Mouse (Mus musculus) Muller cell, postnatal 12 days (primary cell): ENCODE data around the gene Eif4a3.
A peak's percentile ranks its signal among the peaks of the same experiment; 100 is the strongest.
"Not testable (repeated sequence)": the region's sequence is repeated elsewhere in the genome, so short reads cannot be mapped to it uniquely, and the experiment has no call there.

Experiments
- DNase-seq: peaks from one replicate; pipeline ENCODE4 v3.0.0-alpha.2; 2015; ENCODE audit errors: inconsistent ontology term

Eif4a3 gene

DNA sequence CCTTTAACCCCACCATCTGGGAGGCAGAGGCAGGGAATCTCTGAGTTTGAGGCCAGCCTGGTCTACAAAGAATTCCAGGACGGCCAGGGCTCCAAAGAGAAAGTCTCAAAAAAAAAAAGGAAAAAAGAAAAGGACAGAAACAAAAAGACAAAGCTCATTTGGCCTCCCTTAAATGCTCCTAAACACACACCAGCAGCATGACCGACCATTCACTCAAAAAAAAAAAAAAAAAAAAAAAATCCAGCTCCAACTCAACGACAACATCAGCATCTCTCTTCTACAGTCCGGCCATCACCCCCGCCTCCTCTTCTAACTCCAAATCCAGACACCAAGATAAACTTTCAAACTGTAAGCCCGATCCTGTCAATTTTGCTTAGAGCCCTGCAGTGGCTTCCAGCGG, 972 bp downstream of the Eif4a3 start:
- DNase-seq, result peak; percentile 14

DNA sequence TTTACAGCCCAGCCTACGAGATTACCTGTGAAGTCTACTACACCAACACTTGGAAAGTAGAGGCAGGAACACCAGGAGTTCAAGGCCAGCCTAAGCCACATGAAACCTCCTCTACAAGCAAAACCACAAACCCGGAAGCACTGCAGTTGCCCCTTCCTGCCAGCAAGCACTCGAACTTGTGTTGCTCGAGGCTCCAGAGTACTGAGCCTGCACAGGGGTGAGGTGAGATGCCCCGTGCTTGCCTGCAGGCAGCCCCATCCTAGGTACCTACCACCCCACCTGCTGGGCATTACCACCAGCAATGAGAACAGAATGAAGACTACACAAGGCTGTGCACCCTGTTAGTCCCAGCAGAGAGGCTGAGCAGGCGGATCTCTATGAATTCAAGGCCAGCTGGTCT, 1.9 kb downstream of the Eif4a3 start:
- DNase-seq, result no peak

DNA sequence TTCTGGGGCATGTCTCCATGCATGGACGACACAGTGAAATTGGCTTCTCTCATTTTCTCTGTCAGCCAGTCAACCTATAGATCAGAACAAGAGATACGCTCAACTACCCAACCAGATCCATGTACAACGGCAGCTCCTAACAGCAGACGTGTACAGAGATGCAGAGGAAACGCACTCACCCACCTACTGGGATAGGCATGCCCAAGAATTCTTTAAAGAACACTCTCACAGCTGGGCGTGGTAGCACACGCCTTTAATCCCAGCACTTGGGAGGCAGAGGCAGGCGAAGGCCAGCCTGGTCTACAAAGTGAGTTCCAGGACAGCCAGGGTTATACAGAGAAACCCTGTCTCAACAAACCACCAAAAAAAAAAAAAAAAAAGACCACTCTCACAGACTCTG, 7.0 kb downstream of the Eif4a3 start:
- not testable (repeated sequence) for DNase-seq

DNA sequence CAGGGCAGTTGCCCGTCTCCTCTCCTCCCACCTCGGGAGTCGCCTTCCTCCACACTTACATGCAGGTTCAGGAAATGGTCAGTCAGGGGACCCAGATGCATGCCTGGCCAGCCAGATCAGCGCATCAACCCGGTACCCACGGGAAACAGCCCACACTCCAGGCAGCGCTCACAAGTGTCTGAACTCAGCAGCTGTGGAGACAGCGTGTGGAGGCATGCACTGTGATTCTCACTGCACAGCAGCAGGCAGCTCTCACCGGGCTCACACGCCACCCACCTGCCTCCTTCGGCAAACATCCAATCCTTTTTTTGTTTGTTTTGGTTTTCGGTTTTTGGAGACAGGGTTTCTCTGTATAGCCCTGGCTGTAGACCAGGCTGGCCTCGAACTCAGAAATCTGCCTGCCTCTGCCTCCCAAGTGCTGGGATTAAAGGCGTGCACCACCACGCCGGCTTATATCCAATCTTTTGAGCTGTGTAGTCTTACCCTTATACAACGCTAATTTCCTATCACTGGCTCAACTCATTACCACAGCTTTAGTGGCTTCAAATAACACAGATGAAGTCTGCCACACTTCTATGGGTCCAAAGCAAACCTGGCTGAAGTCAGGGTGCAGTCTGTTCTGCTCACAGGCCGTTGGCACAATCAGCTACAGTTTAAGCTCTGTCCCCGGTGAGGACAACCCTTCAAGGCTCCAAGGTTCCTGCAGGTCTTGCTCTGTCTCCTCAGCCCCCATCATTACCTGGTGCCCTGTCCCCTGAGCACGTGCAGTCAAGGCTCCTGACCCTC, 12.5 kb downstream of the Eif4a3 start:
- DNase-seq, result no peak

DNA sequence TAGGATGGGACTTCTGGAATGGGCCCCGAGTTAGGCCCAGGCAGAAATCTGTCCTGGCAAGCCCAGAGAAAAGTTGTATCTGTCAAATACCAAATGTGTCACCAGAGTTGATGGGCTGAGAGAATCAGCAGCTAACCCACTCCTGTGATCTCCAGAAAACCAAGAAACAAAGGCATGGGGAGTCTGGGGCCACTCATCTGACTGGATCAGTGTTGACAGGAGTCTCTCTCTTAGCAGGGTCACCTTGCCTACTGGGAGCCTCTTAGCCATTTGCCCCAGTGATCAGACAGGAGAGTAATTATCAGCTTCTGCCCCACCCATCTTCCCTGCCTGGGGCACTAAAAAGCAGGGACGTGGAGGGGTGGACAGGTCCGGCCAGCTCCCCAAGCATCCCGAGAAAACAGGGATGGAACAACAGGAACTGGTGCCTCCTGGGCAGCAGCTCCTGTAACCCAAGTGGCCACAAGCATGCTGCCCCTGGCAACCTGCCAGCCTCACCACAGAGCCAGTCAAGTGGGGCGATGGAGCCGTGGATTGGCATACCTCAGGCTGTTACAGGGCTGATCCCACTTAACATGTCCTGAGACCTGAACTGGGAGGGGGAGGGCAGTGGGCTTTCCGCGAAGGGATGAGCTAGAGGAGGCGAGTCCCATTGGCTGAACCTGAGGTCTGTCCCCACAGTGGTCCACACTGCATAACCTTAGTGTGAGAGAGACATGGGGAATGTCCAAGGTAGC, 13.9 kb downstream of the Eif4a3 start:
- peak; percentile 81 for DNase-seq

DNA sequence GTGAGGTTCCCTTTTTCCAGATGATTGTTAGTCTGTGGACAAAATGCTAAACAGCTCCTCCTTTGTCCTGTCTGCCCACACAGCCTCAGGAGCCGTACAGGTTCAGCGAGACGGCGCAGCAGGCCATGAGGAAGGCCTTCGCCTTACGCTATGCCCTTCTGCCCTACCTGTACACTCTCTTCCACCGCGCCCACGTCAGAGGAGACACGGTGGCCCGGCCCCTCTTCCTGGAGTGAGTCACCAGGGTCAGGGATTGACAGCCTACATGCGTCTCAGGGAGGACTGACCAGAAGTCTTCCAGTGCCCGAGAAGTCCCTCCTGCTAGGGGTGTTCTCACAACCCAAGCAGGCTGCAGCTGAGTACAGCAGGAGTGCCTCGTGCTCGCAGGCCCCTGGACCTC, 18.9 kb downstream of the Eif4a3 start:
- no peak for DNase-seq

DNA sequence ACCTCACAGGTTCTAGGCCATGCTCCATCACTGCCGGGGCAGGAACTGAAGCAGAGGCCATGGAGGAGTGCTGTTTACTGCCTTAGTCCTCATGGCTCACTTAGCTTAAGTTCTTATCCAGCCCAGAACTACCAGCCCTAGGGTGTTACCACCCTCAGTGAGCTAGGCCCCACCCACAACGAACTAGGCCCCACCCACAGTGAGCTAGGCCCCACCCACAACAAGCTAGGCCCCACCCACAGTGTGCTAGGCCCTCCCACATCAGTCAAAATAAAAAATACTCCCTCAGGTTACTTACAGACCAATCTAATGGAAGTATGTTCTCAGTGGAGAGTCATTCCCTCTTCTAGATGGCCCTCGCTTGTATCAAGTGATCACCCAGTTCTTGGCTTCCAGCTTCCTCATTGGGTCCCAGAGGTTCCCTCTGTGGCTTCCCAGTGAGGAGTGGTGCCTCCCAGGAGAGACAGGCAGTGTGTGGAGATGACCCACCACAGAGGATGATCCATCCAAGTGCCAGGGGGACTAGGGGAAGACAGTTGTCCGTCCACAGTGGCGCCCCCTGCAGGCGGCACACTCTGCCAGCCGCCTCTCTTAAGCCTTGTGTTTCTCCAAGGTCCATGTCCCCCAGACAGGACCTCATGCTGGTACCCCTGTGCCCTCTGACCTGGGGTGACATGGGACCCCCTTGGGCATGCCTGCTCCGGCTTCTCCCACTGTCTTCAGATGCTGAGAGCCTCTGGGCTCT, 26.5 kb downstream of the Eif4a3 start:
- no peak for DNase-seq

DNA sequence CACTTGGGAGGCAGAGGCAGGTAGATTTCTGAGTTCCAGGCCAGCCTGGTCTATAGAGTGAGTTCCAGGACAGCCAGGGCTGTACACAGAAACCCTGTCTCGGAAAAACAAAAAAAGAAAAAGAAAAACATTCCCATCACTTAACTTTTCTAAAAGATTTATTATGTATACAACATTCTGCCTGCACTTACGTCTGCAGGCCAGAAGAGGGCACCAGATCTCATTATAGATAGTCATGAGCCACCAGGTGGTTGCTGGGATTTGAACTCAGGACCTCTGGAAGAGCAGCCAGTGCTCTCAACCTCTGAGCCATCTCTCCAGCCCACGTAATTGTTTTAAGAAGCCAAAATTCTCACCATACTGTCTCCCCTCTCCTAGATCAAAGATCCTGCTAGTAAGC, 27.4 kb downstream of the Eif4a3 start:
- DNase-seq, result not testable (repeated sequence)

DNA sequence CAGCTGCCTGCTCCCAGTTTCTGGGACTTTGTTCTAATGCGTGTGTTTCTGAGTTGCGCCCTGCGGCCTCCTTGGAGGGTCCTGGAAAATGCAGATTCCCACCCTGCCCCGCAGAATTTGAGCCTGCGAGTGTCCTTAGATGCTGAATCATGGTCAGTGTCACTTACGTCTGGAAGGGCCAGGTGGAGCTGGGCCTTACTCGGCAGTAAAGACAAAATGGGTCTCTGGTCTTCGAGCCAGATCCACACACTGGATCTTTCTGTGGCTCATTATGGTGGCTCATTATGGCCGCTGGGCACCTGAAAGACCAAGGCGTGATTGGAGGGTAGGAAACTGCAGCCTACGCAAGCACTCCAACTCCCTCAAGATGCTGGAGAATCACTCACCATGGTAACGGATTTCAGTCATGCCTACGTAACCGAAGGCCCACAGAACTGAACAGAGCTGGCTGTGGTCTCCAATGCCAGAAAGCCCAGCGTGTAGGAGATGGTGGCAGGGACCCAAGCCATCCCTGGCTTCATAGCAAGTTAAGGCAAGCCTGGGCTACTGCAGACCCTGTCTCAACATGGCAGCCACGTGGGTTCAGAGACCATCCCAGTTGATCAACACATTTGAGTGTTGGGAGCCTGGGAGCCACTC, 31.2 kb downstream of the Eif4a3 start:
- no peak for DNase-seq

DNA sequence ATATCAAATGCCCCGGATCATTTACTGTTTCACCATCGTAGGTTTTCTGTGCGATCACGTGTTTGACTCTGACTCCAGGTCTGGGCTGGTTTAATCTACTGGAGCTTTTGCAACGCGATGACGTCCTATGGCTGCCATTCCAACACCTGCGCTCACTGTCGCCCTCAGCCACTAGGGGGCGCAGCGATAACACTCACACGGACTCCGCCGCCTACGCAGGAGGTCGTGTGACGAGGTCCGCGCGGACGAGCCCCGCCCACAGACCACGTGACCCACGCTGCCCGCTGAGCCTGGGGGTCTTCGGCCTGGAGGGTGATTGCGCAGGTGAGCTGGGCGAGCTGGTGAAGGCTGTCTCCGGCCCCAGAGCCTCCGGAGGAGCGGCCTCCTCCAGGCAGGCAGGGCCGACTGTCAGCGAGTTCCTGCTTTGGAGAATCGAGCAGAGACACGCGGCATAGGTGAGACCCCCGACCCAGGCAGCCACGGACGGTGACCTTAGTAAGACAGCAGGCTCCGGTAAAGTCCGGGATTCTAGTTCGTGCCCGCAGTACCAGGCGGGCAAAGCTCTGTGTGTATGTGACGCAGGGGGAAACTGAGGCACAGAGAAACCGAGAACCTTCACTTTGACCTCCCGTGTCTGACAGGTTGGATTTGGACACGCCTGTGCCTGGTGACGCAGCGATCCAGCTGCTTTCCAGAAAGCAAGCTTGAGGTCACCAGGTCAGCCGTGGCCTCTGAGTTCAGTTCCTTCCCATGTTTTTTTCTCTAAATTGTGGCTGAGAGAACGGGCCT, 31.9 kb downstream of the Eif4a3 start, which contains the start of gene Gaa:
TSS of gene Gaa (plus strand) at position 120 of the 789 bp plus-strand sequence.
- DNase-seq, result peak; percentile 88

DNA sequence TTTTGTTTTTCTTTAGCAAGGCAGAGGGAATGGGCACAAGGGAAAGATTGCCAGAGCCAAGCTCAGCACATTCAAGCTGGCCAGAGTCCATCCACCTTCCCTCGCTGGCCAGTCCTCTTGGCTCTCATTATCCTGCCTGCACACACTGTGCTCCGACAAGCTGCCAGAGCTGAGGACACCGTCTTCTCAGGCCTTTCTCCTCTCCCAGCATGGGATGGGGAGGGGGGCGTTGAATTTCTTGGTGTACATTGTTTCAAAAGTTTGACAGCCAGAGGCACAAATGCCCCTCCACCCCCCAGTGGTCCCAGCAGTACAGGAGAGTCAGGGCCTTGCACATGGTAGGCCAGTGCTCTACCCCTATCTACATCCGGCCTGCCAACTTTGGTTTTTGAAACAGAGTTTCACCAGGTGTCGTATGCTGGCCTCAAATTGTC, 32.6 kb downstream of the Eif4a3 start:
- DNase-seq, result peak; percentile 48

DNA sequence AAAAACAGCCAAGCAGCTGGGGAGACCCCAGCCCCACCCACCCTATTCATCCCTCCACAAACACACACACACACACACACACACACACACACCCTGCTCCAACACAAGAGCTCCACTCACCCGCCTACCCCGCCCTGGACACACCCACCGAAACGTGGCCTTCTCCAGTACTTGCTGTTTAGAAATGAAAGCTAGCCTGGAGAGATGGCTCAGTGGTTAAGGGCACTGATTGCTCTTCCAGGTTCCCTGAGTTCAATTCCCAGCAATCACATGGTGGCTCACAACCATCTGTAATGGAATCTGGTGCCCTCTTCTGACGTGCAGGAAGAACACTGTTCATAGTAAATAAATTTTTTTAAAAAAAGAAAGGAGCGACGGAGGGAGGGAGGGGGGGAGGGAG, 34.1 kb downstream of the Eif4a3 start:
- no peak for DNase-seq

DNA sequence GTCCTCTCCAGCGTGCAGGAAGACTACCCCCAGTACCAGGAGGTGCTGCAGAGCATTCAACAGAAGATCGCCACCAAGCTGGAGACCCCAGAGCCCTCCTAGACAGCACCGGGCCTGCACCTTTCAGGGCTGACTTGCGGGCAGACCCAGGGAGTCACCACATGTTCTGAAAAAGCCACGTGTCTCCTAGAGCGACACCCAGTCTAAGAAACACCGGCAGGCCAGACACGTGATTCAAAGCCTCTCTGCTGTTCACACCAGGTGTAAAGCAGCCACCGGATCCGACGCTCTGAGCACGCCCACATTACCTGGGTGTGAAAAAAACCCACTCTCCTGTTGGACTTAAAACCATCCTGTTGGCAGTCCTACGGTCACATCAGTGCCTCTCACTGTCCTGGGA, 35.5 kb downstream of the Eif4a3 start:
- no peak for DNase-seq

DNA sequence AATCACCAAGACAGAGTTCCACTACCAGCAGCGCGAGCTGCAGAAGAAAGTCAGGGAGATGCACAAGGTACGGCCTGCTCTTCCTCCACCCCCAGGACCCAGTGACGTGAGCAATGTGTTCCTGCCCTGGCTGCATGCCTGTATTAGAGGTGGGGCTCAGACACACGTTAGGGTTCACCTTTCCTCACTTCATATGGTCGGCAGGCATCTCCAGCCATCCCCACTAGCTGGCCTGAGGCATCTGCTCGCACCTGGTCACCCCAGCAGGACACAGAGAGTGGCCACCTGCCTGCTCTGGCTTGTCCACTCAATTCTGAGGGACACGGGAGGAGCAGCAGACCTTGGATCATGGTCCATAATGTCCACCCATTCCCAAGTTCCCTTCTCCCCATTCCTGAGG, 39.9 kb downstream of the Eif4a3 start:
- DNase-seq, result no peak

DNA sequence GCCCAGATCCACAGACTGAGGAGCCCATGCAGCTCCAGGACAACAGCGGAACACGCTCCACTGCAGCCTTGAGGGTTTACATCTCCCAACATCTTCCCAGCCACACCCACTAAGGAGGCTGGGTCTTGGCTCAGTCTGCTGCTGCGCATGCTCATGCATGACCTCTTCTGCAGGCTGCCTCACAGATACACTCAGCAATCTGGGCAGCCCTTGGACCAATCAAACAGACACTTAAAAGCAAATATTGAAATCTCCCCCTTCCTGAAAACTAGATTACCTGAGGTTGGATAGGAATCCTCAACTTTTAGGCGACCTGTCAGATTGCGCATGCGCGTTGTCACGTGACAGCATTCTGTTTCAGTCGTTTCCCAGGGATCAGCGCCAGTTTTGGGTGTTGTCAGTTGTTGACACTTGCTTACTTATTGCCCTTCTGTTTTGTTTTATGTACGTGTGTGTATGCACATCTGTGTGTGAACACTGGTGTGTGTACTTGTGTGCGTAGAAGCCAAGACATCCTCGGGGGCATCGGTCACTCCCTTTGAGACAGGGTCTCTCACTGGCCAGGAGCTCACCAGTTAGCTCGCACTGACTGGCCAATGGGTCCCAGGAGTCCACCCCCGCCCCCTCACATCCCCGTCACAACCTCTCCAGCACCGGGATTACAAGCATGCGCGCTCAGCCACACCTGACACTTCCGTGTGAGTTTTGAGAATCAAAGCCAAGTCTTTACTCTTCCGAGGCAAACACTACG, 41.1 kb downstream of the Eif4a3 start:
- peak; percentile 62 for DNase-seq

DNA sequence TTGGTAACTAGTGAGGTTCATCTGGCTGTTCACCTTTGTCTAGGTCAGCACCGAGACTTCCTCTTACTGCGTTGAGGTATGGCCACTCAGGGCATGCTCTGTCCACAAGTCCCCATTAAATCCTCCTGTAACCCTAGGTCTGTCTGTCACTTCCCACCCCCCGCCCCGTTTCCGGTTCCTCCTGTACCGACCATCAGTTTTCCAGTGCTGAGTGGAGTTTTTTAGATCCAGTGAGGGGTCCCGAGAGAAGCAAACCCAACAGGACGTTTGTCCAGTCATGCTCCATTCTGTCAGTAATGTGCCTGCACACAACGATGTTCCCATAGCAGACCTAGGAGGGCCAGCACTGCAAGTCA, 41.7 kb downstream of the Eif4a3 start:
- DNase-seq, result no peak

DNA sequence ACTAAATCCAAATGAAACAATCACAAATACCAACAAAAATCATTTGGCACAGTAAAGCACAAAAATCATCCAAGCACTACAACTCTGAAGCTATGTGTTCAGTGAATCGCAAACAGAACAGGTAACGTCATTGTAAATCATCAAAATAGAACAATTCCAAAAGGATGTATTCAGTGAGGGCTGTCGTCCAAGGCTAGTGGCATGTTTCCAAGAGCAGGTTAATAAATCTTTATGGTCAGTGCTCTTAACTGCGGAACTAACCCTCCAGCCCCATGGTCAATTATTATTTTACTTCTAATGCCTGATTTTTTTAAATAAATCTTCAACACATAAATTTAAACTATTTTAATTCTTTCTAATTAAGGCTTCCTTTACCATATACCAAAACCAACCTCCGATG, 43.3 kb downstream of the Eif4a3 start:
- not testable (repeated sequence) for DNase-seq

DNA sequence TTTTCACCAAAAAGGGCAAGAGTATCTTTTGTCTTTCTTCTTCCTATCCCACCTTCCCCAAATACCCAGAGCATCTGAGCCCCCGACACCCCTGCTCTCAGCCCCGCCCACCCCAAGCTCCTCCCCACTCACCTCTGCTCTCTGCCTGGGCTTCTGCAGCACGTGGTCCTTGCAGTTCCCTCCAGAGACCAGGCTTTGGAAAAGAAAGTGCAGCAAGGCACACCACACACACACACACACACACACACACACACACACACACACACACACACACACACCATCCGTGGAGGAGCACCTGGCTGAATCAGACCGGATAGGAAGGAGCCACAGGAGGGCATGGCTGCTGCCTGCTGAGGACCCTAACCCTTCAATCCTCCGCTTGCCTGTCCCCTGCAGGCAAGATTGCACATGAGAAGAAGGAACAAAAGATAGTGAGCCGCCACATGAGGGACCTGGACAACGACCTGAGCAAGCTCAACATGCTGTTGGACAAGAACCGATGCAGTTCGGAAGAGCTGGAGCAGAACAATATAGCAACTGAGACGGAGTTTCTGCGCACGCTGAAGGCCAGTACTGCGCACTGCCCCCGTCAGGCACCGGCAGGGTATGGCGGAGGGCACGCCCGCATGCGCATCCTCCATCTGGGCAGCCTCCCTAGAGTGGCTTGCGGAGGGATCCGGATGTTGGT, 46.9 kb downstream of the Eif4a3 start:
- DNase-seq, result peak; percentile 33

DNA sequence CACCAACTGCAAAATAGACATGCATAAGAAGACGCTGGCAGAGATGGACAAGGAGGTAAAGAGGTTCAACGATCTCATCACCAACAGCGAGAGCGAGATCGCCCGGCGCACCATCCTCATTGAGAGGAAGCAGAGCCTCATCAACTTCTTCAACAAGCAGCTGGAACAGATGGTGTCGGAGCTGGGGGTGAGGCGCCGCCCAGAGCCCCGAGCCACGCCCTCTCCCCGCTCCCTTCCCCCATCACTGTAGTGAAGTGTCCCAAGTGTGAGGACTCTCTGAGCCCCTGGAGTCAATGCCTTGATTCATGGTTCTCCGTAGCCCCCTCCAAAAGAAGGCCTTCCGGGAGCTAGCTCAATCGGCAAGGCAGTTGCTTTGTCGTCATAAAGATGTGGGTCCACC, 48.9 kb downstream of the Eif4a3 start:
- DNase-seq, result no peak

DNA sequence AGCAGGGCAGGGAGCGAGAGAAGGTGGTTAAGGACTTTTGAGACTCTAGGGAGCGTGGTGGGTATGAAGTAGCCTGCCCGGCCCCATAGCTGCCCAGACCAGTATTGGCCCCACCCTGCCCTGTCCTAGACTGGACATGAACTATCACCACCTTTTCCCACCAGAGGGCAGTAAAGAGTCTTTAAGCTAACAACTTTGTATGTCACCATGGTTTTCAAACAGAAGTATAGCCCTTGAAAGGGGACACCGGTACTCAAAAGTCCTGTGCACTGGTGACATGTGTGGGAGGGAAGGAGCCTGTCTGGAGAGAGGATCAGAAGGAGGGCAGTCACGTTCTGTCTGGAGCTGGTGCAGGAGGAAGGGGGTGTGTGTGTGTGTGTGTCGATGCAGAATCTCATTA, 50.9 kb downstream of the Eif4a3 start:
- peak; percentile 55 for DNase-seq
